Mouse (Mus musculus) brain, embryonic 18.5 days (tissue): ENCODE measurements around the gene Cdkl3.
"Not testable (repeated sequence)": the region's sequence is repeated elsewhere in the genome, so short reads cannot be mapped to it uniquely, and the experiment has no call there.

Experiments
- DNase-seq: peaks from one replicate; pipeline ENCODE4 v3.0.0-alpha.2; 2012; ENCODE audit warnings: low read depth, low spot score

Cdkl3 gene

GRCm38 (mm10) chr11:52120415-52120814 lies 116.4 kb downstream of the Cdkl3 start:
- DNase-seq: not testable (repeated sequence)

- no peak for DNase-seq
These were observed 118.0 kb downstream of the Cdkl3 start for GRCm38 (mm10) chr11:52122045-52122444.

- DNase-seq: no peak
These were observed 120.4 kb downstream of the Cdkl3 start for GRCm38 (mm10) chr11:52124468-52124867.

DNA sequence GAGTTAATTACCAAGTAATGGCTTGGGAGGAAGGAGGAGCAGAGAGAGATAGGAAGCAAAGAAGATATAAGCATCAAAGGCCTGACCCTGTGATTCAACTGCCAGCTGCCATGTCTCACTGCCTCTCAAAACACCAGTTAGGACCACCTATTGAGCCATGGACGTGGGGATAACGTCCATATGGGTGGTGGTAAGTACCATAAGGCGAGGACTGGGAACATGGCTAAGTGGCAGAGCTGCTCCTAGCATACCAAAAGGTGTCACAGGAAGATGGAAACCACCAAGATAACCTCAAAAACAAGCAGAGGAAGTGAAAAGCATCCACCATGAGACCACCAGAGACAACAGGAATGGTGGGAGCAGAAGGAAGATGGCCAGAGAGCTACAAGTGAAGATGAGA lies 123.1 kb downstream of the Cdkl3 start:
- no peak for DNase-seq

DNA sequence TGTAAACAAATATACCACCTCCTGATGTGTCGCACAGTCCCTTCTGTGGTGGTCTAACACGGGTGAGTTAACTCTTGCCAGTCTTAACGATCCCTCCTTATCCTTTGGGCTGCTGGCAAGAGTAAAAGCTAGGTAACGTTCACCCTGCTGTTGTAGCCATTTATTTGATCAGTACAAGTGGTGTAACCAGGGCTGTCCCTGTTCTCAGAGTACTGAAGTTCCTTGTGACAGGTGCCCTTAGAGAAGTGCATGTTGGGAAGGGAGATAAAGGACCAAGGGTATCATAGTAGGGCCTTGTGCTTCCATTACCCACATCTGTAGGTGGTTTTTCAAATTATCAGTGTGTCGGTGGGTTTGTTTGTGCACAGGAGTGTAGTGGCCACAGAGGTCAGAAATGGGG lies 123.7 kb downstream of the Cdkl3 start:
- no peak for DNase-seq

DNA sequence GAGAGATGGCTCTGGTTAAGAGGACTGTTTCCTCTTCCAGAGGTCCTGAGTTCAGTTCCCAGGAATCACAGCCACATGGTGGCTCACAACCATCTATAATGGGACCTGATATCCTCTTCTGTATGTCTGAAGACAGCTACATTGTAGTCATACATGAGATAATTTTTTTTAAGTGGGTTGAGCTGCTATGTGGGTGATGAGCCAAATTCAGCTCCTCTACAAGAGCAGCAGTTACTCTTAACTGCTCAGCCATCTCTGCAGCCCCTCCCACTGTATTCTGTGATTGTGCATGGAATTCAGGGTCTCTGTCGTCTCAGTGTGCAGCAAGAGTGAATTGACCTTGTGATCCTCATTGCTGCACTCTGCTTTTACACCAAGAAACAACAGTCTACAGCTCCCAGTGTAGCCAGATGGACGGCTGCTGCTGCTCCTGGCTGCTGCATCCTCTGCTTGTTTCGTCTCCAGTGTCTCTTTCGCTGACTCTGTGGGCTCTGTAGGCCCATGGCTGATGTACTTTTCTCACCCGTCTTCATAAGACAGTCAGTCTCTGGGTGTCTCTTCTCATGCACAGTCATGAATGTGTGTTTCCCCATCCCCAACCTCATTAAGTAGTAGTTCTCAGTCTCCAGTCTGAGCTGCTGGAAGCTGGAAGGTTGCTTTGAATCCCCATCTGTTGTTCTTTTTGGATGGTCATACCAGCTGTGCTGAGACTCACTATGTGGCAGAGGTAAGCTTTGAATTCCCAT lies 124.5 kb downstream of the Cdkl3 start:
- DNase-seq: no peak

- no peak for DNase-seq
These were observed 125.2 kb downstream of the Cdkl3 start for GRCm38 (mm10) chr11:52129171-52129570.

DNA sequence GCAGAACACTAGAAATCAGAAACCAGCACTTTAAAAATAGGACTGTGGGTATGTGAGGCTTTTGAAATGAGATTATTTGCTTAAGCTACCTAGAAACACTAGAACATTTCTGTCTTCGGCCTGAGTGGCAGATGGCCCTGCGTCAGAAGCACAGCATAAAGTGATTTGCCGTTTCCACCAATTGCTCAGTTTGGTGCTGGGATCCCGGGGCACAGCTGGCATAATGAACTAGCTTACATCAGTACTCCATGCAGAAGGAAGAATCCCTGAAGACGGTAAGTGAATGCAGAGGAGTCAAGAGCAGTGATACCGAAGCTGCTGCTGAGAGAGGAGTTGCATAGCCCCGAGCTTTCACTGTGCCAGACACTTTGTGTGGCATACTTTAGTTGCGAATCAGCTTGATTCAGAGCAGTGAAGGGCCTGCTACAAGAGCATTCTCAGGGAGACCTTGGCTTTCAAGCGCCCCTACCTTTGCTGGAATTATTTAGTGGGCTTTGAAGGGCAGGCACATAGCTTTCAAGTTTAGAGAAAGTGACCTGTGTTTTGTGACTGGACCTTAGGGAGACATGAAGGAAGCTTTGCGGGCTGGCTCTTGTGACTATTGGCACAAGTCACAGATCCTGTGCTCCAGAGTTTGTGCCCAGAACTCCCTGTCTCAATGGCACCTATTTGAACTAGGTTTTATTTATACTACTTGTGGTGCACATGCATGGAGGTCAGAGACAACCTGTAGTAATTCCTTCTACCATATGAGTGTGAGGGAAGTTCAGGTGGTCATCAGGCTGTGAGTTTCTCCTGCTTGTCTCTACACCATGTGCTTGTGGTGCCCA lies 125.8 kb downstream of the Cdkl3 start:
- DNase-seq: no peak

DNA sequence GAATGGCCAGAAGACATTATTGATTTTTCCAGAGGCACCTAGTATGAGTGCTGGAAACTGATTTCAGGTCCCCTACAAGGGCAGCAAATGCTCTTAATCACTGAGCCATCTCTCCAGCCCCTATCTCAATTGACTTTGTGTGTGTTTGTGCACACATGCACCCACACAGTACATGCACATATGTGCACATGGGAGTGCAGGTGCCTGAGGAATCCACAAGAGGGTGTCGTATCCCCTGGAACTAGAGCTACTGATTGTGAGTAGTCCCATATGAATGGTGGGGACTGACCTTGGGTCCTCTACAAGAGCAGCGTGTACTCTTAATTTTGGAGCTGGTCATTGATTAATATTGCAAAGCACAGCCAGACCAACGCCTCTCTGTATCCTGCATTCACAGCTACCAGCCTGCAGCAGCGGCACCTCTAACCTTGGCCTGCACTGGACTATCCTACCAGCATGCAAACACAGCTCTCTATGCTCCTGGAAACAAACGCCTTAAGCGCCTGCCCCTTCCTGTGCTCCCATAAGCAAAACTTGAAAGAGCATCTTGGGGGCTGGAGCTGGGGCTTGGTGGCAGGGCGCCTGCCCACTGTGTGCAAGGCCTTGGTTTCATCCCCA lies 126.5 kb downstream of the Cdkl3 start:
- DNase-seq: no peak
